Mouse (Mus musculus): ENCODE data around the gene Tspo. TPM values are rescaled to one million over a fixed set of nuclear protein-coding genes. Genes with fewer than 3 reads are reported as not detected.

Tspo gene
- total RNA-seq, 2 experiments from 2014 or later, result 4.0 to 4.8 TPM

GRCm38 (mm10) chr15:83539905-83540304 lies 23.5 kb upstream of the Tspo start:
- no peak for DNase-seq (ENCODE audit: low spot score in 2 of 2)
- intact Hi-C loops (cut with DNase I), result no loop called here

GRCm38 (mm10) chr15:83541647-83542287 lies 21.6 kb upstream of the Tspo start:
- DNase-seq (ENCODE audit: low spot score in 2 of 2), result no peak
- intact Hi-C loops (cut with DNase I), result no loop called here

GRCm38 (mm10) chr15:83546029-83546428 lies 17.4 kb upstream of the Tspo start:
- DNase-seq (ENCODE audit: low spot score in 2 of 2), result no peak
- intact Hi-C loops (cut with DNase I), result no loop called here

- intact Hi-C loops (cut with DNase I), result no loop called here
- no peak for DNase-seq (ENCODE audit: low spot score in 2 of 2)
Observed at GRCm38 (mm10) chr15:83547144-83547543, 16.2 kb upstream of the Tspo start.

GRCm38 (mm10) chr15:83550137-83550536 lies 13.3 kb upstream of the Tspo start:
- intact Hi-C loops (cut with DNase I), result no loop called here
- no peak for DNase-seq (ENCODE audit: low spot score in 2 of 2)

GRCm38 (mm10) chr15:83553831-83554230 lies 9.6 kb upstream of the Tspo start:
- DNase-seq (ENCODE audit: low spot score in 2 of 2), result no peak
- intact Hi-C loops (cut with DNase I), result no loop called here

GRCm38 (mm10) chr15:83555161-83555974 lies 8.0 kb upstream of the Tspo start:
- DNase-seq (ENCODE audit: low spot score in 2 of 2), result peak; percentile 89 to 90
- intact Hi-C loops (cut with DNase I), result no loop called here

GRCm38 (mm10) chr15:83560941-83561477 lies 2.4 kb upstream of the Tspo start:
- DNase-seq (ENCODE audit: low spot score in 2 of 2), result no peak
- intact Hi-C loops (cut with DNase I), result no loop called here

- DNase-seq (ENCODE audit: low spot score in 2 of 2), result peak in 1 of 2 experiments; percentile 82
Observed at GRCm38 (mm10) chr15:83562626-83563270, 644 bp upstream of the Tspo start.

GRCm38 (mm10) chr15:83563857-83564651 lies 662 bp downstream of the Tspo start:
- intact Hi-C loops (cut with DNase I), result no loop called here
- no peak for DNase-seq (ENCODE audit: low spot score in 2 of 2)

More at GRCm38 (mm10) chr15:83562626-83563270, 644 bp upstream of the Tspo start:
- intact Hi-C loops (cut with DNase I), result no loop called here

GRCm38 (mm10) chr15:83565434-83565833 lies 2.0 kb downstream of the Tspo start:
- intact Hi-C loops (cut with DNase I), result no loop called here
- no peak for DNase-seq (ENCODE audit: low spot score in 2 of 2)

- DNase-seq (ENCODE audit: low spot score in 2 of 2), result no peak
- intact Hi-C loops (cut with DNase I), result no loop called here
Observed at GRCm38 (mm10) chr15:83566006-83566405, 2.6 kb downstream of the Tspo start.

- intact Hi-C loops (cut with DNase I), result no loop called here
- DNase-seq (ENCODE audit: low spot score in 2 of 2), result no peak
Observed at GRCm38 (mm10) chr15:83567728-83568127, 4.3 kb downstream of the Tspo start.

GRCm38 (mm10) chr15:83568544-83568943 lies 5.2 kb downstream of the Tspo start:
- intact Hi-C loops (cut with DNase I), result no loop called here
- no peak for DNase-seq (ENCODE audit: low spot score in 2 of 2)

GRCm38 (mm10) chr15:83569682-83570081 lies 6.3 kb downstream of the Tspo start:
- DNase-seq (ENCODE audit: low spot score in 2 of 2), result no peak
- intact Hi-C loops (cut with DNase I), result no loop called here

- intact Hi-C loops (cut with DNase I), result no loop called here
- DNase-seq (ENCODE audit: low spot score in 2 of 2), result no peak
Observed at GRCm38 (mm10) chr15:83570641-83571040, 7.2 kb downstream of the Tspo start.

GRCm38 (mm10) chr15:83571636-83572035 lies 8.2 kb downstream of the Tspo start:
- intact Hi-C loops (cut with DNase I), result no loop called here
- DNase-seq (ENCODE audit: low spot score in 2 of 2), result no peak

GRCm38 (mm10) chr15:83572132-83572531 lies 8.7 kb downstream of the Tspo start:
- no peak for DNase-seq (ENCODE audit: low spot score in 2 of 2)
- intact Hi-C loops (cut with DNase I), result no loop called here

- DNase-seq (ENCODE audit: low spot score in 2 of 2), result no peak
- intact Hi-C loops (cut with DNase I), result no loop called here
Observed at GRCm38 (mm10) chr15:83573606-83574005, 10.2 kb downstream of the Tspo start.

All from left cerebral cortex, postnatal 25 days (tissue).